ENCODE assay signal across 8 mouse cellular contexts in the genomic region with DNA sequence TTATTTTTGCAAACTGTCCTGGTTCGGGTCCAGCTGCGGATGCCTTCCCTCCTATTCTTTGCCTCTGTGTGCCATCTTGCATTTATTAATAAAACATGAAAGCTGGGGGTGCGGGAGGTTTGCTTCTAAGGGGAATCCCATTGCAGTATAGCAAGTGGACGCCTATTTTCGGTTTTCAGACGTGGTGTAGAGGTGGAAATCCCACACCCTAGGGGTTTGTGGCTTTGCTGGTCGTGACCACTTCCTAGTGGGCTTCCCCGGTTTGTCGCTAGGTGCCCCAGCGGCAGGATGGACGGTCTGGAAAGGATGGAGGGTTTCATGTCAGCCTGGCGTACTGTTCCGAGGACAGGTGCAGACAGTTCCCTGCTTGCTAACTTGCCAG. TPM values are rescaled to one million over a fixed set of nuclear protein-coding genes. Genes with fewer than 3 reads are reported as not detected.
DNase-seq lines count a peak whose midpoint lies in the region; ATAC-seq and TF ChIP-seq lines count a peak whose summit lies in the region.

No protein-coding gene starts in this region.

- WGBS in liver, embryonic 13.5 days (ENCODE audit: insufficient replicate concordance): under 1% methylated on average over 13 of the region's 13 CpGs

- peak; percentile 71 for ATAC-seq in granulocyte monocyte progenitor cell, adult 5-6 weeks (replicated peaks; ENCODE audit: poor library complexity, severe bottlenecking)
- ATAC-seq in liver, embryonic 13.5 days (ENCODE audit: low read depth): no peak

- intact Hi-C loops in gastrocnemius, adult 2 months (cut with DNase I): loop anchor here (5.0 kb wide), 1 partner anchor 65 kb away; no protein-coding TSS in a partner anchor

- TF ChIP-seq CTCF in gastrocnemius, adult 2 months (IDR thresholded peaks at IDR 0.05): no peak
- no peak for TF ChIP-seq CTCF in testis, adult 2 months (IDR thresholded peaks at IDR 0.05; ENCODE audit: control insufficient read depth, insufficient read depth, insufficient replicate concordance, low read depth, low read length)

- H3K4me3 ChIP-seq in gastrocnemius, adult 2 months: peak overlapping the region; percentile 93
- peak overlapping the region; percentile 79 for H3K4me3 ChIP-seq in testis, adult 2 months (ENCODE audit: control insufficient read depth, low read depth, low read length)
- peak overlapping the region; percentile 64 for H3K4me3 ChIP-seq in liver, embryonic 13.5 days (replicated peaks)

- no peaks in the 10 kb centered on the region for H3K27me3 ChIP-seq in testis, adult 2 months (ENCODE audit: control insufficient read depth, insufficient read depth, low read length)
- peaks cover 93% of the 10 kb centered on the region for H3K27me3 ChIP-seq in liver, embryonic 13.5 days

- no peak overlapping the region; the same call in 1 of the 2 replicates for H3K9ac ChIP-seq in liver, embryonic 13.5 days

- no peaks in the 10 kb centered on the region for H3K36me3 ChIP-seq in testis, adult 2 months (ENCODE audit: control insufficient read depth, insufficient read depth, low read length)
- no peaks in the 10 kb centered on the region for H3K36me3 ChIP-seq in liver, embryonic 13.5 days

- peak; percentile 27 for DNase-seq in gastrocnemius, adult 2 months
- no peak for DNase-seq in gastrocnemius, postnatal 4 days (ENCODE audit: low spot score in 2 of 2)
- DNase-seq in testis, postnatal 14 days (ENCODE audit: low spot score): no peak
- DNase-seq in liver, embryonic 13.5 days: no peak
- DNase-seq in spleen, adult 12 weeks (ENCODE audit: low spot score): peak; percentile 14
- DNase-seq in ovary, postnatal 14 days (ENCODE audit: low spot score): no peak

- peak overlapping the region; percentile 77 for H3K4me2 ChIP-seq in liver, embryonic 13.5 days

- no peak for TF ChIP-seq POLR2A in testis, adult 2 months (IDR thresholded peaks at IDR 0.05; ENCODE audit: control insufficient read depth, low read depth, low read length)

- no peaks in the 10 kb centered on the region for H3K9me3 ChIP-seq in liver, embryonic 13.5 days (replicated peaks)

- H3K4me1 ChIP-seq in testis, adult 2 months (ENCODE audit: control insufficient read depth, insufficient read depth, low read length): peaks cover 2% of the 10 kb centered on the region
- H3K4me1 ChIP-seq in liver, embryonic 13.5 days (replicated peaks): peaks cover 9% of the 10 kb centered on the region

- peak overlapping the region; percentile 76 for H3K27ac ChIP-seq in gastrocnemius, adult 2 months
- H3K27ac ChIP-seq in testis, adult 2 months (ENCODE audit: control insufficient read depth, insufficient read depth, low read depth, low read length): no peak overlapping the region
- H3K27ac ChIP-seq in liver, embryonic 13.5 days: no peak overlapping the region

RNA-seq across cellular contexts. Expression of a gene that starts 0.5 kb away (rescaled TPM):
- 1 to 10 TPM in 1 of 2 experiments, under 1 TPM in 1; 0.84 to 3.6 TPM for total RNA-seq in gastrocnemius, adult 2 months (2021)
- under 1 TPM; 0.44 to 0.74 TPM for total RNA-seq in gastrocnemius, postnatal 4 days (2021)
- polyA plus RNA-seq in testis, adult 2 months (2012; rRNA removed): 0.54 and 0.69 TPM in 2 replicates
- not detected in 2 replicates for total RNA-seq in granulocyte monocyte progenitor cell, adult 5-6 weeks (2014; fragmentation: Nextera tagmentation)
- total RNA-seq in granulocyte monocyte progenitor cell, adult 5-6 weeks (2017): not detected in 2 replicates
- polyA plus RNA-seq in liver, embryonic 13.5 days (2015; fragmentation: Nextera tagmentation; extraction: Ambion mirVana): 0.05 TPM in 1 of 2 replicates, not detected in the other

RNA-seq across cellular contexts. Expression of a gene that starts 0.6 kb away (rescaled TPM):
- 1 to 10 TPM in 1 of 2 experiments, under 1 TPM in 1; 0.59 to 1.0 TPM for total RNA-seq in gastrocnemius, adult 2 months (2021)
- total RNA-seq in gastrocnemius, postnatal 4 days (2021): 1 to 10 TPM; 1.5 to 1.6 TPM
- polyA plus RNA-seq in testis, adult 2 months (2012; rRNA removed): 0.70 and 0.85 TPM in 2 replicates
- 6.2 and 9.2 TPM in 2 replicates for total RNA-seq in granulocyte monocyte progenitor cell, adult 5-6 weeks (2014; fragmentation: Nextera tagmentation)
- 6.2 TPM in 2 replicates for total RNA-seq in granulocyte monocyte progenitor cell, adult 5-6 weeks (2017)
- 0.46 and 0.60 TPM in 2 replicates for polyA plus RNA-seq in liver, embryonic 13.5 days (2015; fragmentation: Nextera tagmentation; extraction: Ambion mirVana)

Comparison
In these comparisons a context has a peak if more than half of its experiments do, and no peak if none do; other contexts are left out.
1. DNase-seq: peak in gastrocnemius, adult 2 months (single experiment) and spleen, adult 12 weeks (single experiment); none in gastrocnemius, postnatal 4 days (0 of 2), testis, postnatal 14 days (single experiment), liver, embryonic 13.5 days (single experiment) and ovary, postnatal 14 days (single experiment).
2. Peak in every context shown above with its lines, with median percentiles within 50 percentile points of each other: H3K4me3 ChIP-seq.